Mouse (Mus musculus) embryonic facial prominence, embryonic 15.5 days (tissue): ENCODE results near the gene Fndc8. TPM values are rescaled to one million over a fixed set of nuclear protein-coding genes. Genes with fewer than 3 reads are reported as not detected.
A peak's percentile ranks its signal among the peaks of the same experiment; 100 is the strongest.

Experiments used
- ATAC-seq: fragments of 200-750 bp; cut with Nextera tagmentation; 2 replicates; pipeline ENCODE4 v1.8.0; 2017; ENCODE audit warnings: low read depth, moderate TSS enrichment; ENCODE audit not compliant: insufficient number of reproducible peaks, low FRiP score, low TSS enrichment
- H3K27ac ChIP-seq: fragments of 300-500 bp; sonication (generic); replicated peaks from 2 replicates; pipeline ENCODE4 v1.5.1; 2015; ENCODE audit warnings: mild to moderate bottlenecking, inconsistent platforms
- H3K27me3 ChIP-seq: fragments of 300-500 bp; sonication (generic); 2 replicates; pipeline ENCODE4 v1.6.1; 2015; ENCODE audit warnings: inconsistent platforms
- H3K36me3 ChIP-seq: fragments of 300-500 bp; sonication (generic); 2 replicates; pipeline ENCODE4 v1.6.1; 2015; ENCODE audit warnings: mild to moderate bottlenecking, inconsistent platforms
- H3K4me1 ChIP-seq: fragments of 300-500 bp; sonication (generic); 2 replicates; pipeline ENCODE4 v1.6.1; 2015; ENCODE audit warnings: inconsistent platforms
- H3K4me2 ChIP-seq: fragments of 300-500 bp; sonication (generic); replicated peaks from 2 replicates; pipeline ENCODE4 v1.6.1; 2015; ENCODE audit warnings: mild to moderate bottlenecking, inconsistent platforms
- H3K4me3 ChIP-seq: fragments of 300-500 bp; sonication (generic); replicated peaks from 2 replicates; pipeline ENCODE4 v1.5.1; 2015; ENCODE audit warnings: mild to moderate bottlenecking, inconsistent platforms
- H3K9ac ChIP-seq: fragments of 300-500 bp; sonication (generic); 2 replicates; pipeline ENCODE4 v1.6.1; 2015; ENCODE audit warnings: inconsistent platforms
- H3K9me3 ChIP-seq: fragments of 300-500 bp; sonication (generic); replicated peaks from 2 replicates; pipeline ENCODE4 v1.6.1; 2016; ENCODE audit warnings: inconsistent platforms
- WGBS: fragments of 180-500 bp; shearing (Covaris S2); methylation state at CpG from one replicate; pipeline ENCODE4 v1.1.7; 2015; 5-methylcytosine and 5-hydroxymethylcytosine counted together
- polyA plus RNA-seq: library from polyadenylated mRNA; unstranded; fragments of >200 nt; fragmentation: Nextera tagmentation; extraction: Ambion mirVana; gene quantifications from 2 replicates; pipeline ENCODE4 v1.2.1, GENCODE M21; 2015

The Fndc8 gene
- polyA plus RNA-seq, 1 experiment from 2014 or later: 0.39 TPM

- WGBS: 0% methylated on average over 26 of the region's 26 CpGs
- Histone ChIP-seq H3K27ac (0 out of 2 replicates have a peak within 1 kb of the TSS, but pooled peaks have one; percentile 18), H3K9ac (peak within 1 kb of the TSS; percentile 46), H3K4me1 (peaks cover 19% of the 10 kb centered on the region), H3K4me3 (peak within 1 kb of the TSS; percentile 60), H3K36me3 (no peaks in the 10 kb centered on the region), H3K4me2 (peak within 1 kb of the TSS; percentile 71), H3K27me3 (peaks cover 6% of the 10 kb centered on the region), H3K9me3 (no peaks in the 10 kb centered on the region)
- ATAC-seq: peak; percentile 89
Measured at GRCm38 (mm10) chr11:82890342-82890762, 1.6 kb upstream of the Fndc8 start, which contains the start of gene Rad51d. TSS of gene Rad51d (minus strand) at chr11:82890614.

GRCm38 (mm10) chr11:82897478-82897877 lies 5.6 kb downstream of the Fndc8 start:
- WGBS: 80% methylated on average over 10 of the region's 10 CpGs
- no peak overlapping the region for H3K27ac ChIP-seq
- no peak overlapping the region for H3K4me3 ChIP-seq
- H3K36me3 ChIP-seq: peaks cover 27% of the 10 kb centered on the region
- no peak overlapping the region for H3K4me2 ChIP-seq
- H3K9me3 ChIP-seq: no peaks in the 10 kb centered on the region
- no peaks in the 10 kb centered on the region for H3K27me3 ChIP-seq
- H3K4me1 ChIP-seq: no peaks in the 10 kb centered on the region
- no peak for ATAC-seq
- no peak overlapping the region for H3K9ac ChIP-seq

- Histone ChIP-seq H3K9me3 (no peaks in the 10 kb centered on the region), H3K27ac (no peak overlapping the region), H3K4me3 (no peak overlapping the region), H3K4me1 (no peaks in the 10 kb centered on the region), H3K27me3 (no peaks in the 10 kb centered on the region), H3K36me3 (peaks cover 50% of the 10 kb centered on the region), H3K4me2 (no peak overlapping the region), H3K9ac (no peak overlapping the region)
- WGBS: 90% methylated on average over 5 of the region's 5 CpGs
- ATAC-seq: no peak
Measured at GRCm38 (mm10) chr11:82899720-82900119, 7.8 kb downstream of the Fndc8 start.

- Histone ChIP-seq H3K9ac (no peak overlapping the region), H3K4me2 (no peak overlapping the region), H3K27ac (no peak overlapping the region), H3K27me3 (no peaks in the 10 kb centered on the region), H3K4me1 (no peaks in the 10 kb centered on the region), H3K36me3 (peaks cover 69% of the 10 kb centered on the region), H3K4me3 (no peak overlapping the region), H3K9me3 (no peaks in the 10 kb centered on the region)
- WGBS: 88% methylated on average over 20 of the region's 20 CpGs
- ATAC-seq: no peak
Measured at GRCm38 (mm10) chr11:82901606-82902310, 9.8 kb downstream of the Fndc8 start.

- 60% methylated on average over 8 of the region's 8 CpGs for WGBS
- no peaks in the 10 kb centered on the region for H3K9me3 ChIP-seq
- H3K4me1 ChIP-seq: peaks cover 10% of the 10 kb centered on the region
Measured at GRCm38 (mm10) chr11:82904952-82905351, 13.0 kb downstream of the Fndc8 start.

GRCm38 (mm10) chr11:82905816-82906215 lies 13.9 kb downstream of the Fndc8 start:
- Histone ChIP-seq H3K9ac (no peak overlapping the region), H3K36me3 (peaks cover 59% of the 10 kb centered on the region), H3K27ac (no peak overlapping the region), H3K4me2 (no peak overlapping the region), H3K4me1 (peaks cover 10% of the 10 kb centered on the region), H3K9me3 (no peaks in the 10 kb centered on the region), H3K27me3 (no peaks in the 10 kb centered on the region), H3K4me3 (no peak overlapping the region)
- WGBS: 90% methylated on average over 5 of the region's 5 CpGs
- no peak for ATAC-seq

More at GRCm38 (mm10) chr11:82904952-82905351, 13.0 kb downstream of the Fndc8 start:
- ATAC-seq: no peak
- Histone ChIP-seq H3K27me3 (no peaks in the 10 kb centered on the region), H3K9ac (no peak overlapping the region), H3K27ac (no peak overlapping the region), H3K4me2 (no peak overlapping the region), H3K4me3 (no peak overlapping the region), H3K36me3 (peaks cover 67% of the 10 kb centered on the region)

- peaks cover 37% of the 10 kb centered on the region for H3K36me3 ChIP-seq
- H3K27ac ChIP-seq: no peak within 1 kb of the TSS
- peak within 1 kb of the TSS; percentile 62 for H3K9ac ChIP-seq
- H3K4me1 ChIP-seq: peaks cover 10% of the 10 kb centered on the region
- H3K27me3 ChIP-seq: no peaks in the 10 kb centered on the region
- peak within 1 kb of the TSS; percentile 86 for H3K4me2 ChIP-seq
- WGBS: 1% methylated on average over 73 of the region's 73 CpGs
- peak; percentile 53; the same call in 1 of the 2 replicates for ATAC-seq
- peak within 1 kb of the TSS; percentile 82 for H3K4me3 ChIP-seq
- H3K9me3 ChIP-seq: no peaks in the 10 kb centered on the region
Measured at GRCm38 (mm10) chr11:82907651-82908607, 16.0 kb downstream of the Fndc8 start, which contains the start of gene Nle1. TSS of gene Nle1 (minus strand) at chr11:82908411.

- peak overlapping the region; percentile 82 for H3K4me3 ChIP-seq
- H3K27ac ChIP-seq: no peak overlapping the region
- peaks cover 10% of the 10 kb centered on the region for H3K4me1 ChIP-seq
- WGBS: 48% methylated on average over 10 of the region's 10 CpGs
- no peaks in the 10 kb centered on the region; the same call in 1 of the 2 replicates for H3K27me3 ChIP-seq
- ATAC-seq: no peak
- H3K9ac ChIP-seq: no peak overlapping the region; the same call in 1 of the 2 replicates
- no peaks in the 10 kb centered on the region for H3K9me3 ChIP-seq
- H3K36me3 ChIP-seq: peaks cover 31% of the 10 kb centered on the region
- peak overlapping the region; percentile 86 for H3K4me2 ChIP-seq
Measured at GRCm38 (mm10) chr11:82908608-82908989, 16.7 kb downstream of the Fndc8 start.

GRCm38 (mm10) chr11:82910250-82910649 lies 18.3 kb downstream of the Fndc8 start, which contains the start of gene Unc45b:
TSS of gene Unc45b (plus strand) at chr11:82910550.
- Histone ChIP-seq H3K27me3 (no peaks in the 10 kb centered on the region; the same call in 1 of the 2 replicates), H3K4me1 (peaks cover 10% of the 10 kb centered on the region), H3K9ac (no peak within 1 kb of the TSS), H3K9me3 (no peaks in the 10 kb centered on the region), H3K4me2 (no peak within 1 kb of the TSS), H3K4me3 (no peak within 1 kb of the TSS), H3K36me3 (peaks cover 14% of the 10 kb centered on the region), H3K27ac (no peak within 1 kb of the TSS)
- no peak; the same call in 1 of the 2 replicates for ATAC-seq
- 83% methylated on average over 4 of the region's 4 CpGs for WGBS

GRCm38 (mm10) chr11:82910679-82911389 lies 18.9 kb downstream of the Fndc8 start:
- H3K4me3 ChIP-seq: no peak overlapping the region
- peaks cover 8% of the 10 kb centered on the region for H3K36me3 ChIP-seq
- H3K27me3 ChIP-seq: no peaks in the 10 kb centered on the region; the same call in 1 of the 2 replicates
- peaks cover 10% of the 10 kb centered on the region for H3K4me1 ChIP-seq
- no peak overlapping the region for H3K27ac ChIP-seq
- ATAC-seq: 0 out of 2 replicates have a peak, but pooled peaks have one; percentile 56
- H3K9me3 ChIP-seq: no peaks in the 10 kb centered on the region
- 75% methylated on average over 11 of the region's 11 CpGs for WGBS
- no peak overlapping the region for H3K9ac ChIP-seq
- no peak overlapping the region for H3K4me2 ChIP-seq
